Mouse (Mus musculus) large intestine, adult 2 months (tissue): ENCODE measurements around the gene Bst2. TPM values are rescaled to one million over a fixed set of nuclear protein-coding genes. Genes with fewer than 3 reads are reported as not detected.
"Not testable (repeated sequence)": the region's sequence is repeated elsewhere in the genome, so short reads cannot be mapped to it uniquely, and the experiment has no call there.

Experiments used
- DNase-seq: peaks from one replicate; pipeline ENCODE4 v3.0.0-alpha.2; 2012; ENCODE audit warnings: low read depth, low spot score
- WGBS: fragments of 180-500 bp; shearing (Covaris S2); methylation state at CpG from one replicate; pipeline ENCODE4 v1.1.7; 2018; 5-methylcytosine and 5-hydroxymethylcytosine counted together
- polyA plus RNA-seq: library from polyadenylated mRNA; depleted of rRNA; stranded (reverse); fragments of >200 nt; gene quantifications from 2 replicates; pipeline ENCODE4 v1.2.3, GENCODE M21; 2012

Gene Bst2
- polyA plus RNA-seq, 1 experiment = 114 TPM

- no peak for DNase-seq
- WGBS = 89% methylated on average over 5 of the region's 5 CpGs
These were observed 23.5 kb upstream of the Bst2 start for GRCm38 (mm10) chr8:71560765-71561164.

GRCm38 (mm10) chr8:71560071-71560470 lies 22.8 kb upstream of the Bst2 start:
- no peak for DNase-seq
- WGBS = 78% methylated on average over 3 of the region's 3 CpGs

DNA sequence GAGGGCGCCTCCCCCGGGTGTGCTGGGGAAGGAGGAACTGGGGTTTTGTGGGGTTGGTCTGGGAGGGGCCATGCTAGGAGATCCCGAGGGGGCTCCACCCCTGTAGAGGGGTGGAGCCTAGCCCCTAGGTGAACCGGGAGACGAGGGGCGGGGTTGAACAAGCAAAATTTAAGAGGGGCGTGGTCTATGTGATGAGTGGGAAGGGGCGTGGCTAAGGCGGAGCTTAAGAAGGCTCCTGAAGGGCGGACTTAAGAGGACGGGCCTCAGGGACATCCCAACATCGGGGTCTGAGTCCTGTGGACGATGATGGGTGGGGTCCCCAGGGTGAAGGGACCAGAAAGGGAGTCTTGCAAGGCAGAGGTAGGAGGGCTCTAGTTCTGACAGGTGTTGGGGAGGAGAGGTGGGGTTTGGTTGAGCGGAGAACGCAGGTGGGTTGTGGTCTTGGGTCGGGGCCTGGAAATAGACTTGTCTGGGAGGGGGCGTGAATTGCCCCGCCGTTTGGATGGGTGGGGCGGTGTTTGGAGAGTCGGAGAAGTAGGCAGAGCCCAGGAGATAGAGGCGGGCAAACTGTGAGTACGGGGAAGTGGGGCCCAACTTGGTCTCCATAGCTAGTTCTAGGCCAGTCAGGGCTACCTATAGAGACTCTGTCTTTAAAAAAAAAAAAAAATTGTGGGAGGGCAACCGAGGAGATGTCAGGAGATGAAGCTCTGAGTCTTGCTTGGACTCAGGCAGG lies 21.9 kb upstream of the Bst2 start:
- 5% methylated on average over 24 of the region's 24 CpGs for WGBS
- no peak for DNase-seq

- DNase-seq = no peak
- WGBS = 4% methylated on average over 70 of the region's 70 CpGs
These were observed 21.1 kb upstream of the Bst2 start, which contains the start of gene Tmem221 for GRCm38 (mm10) chr8:71558071-71558957. Gene Tmem221 (minus strand): TSS chr8:71558871.

DNA sequence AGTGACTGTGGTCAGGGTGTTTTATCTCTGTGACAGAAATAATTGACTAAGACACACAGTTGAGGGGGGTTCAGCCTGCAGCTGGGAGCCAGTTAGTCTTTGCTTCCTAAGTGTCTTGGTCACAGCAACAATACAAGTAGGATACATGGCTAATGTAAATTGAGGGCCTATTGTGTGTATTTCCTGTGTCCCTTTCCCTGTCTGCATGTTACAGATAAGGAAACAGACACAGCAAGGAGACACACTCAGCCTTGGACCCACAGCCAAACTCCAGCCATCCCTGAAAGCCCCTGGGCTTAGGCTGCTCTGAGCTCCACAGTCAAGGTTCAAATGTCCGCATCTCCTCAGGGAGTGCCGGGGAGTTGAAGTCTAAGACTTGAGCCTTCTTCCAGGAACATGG lies 17.4 kb upstream of the Bst2 start:
- DNase-seq = no peak
- 87% methylated on average over 2 of the region's 2 CpGs for WGBS

- WGBS = 68% methylated on average over 6 of the region's 6 CpGs
- DNase-seq = no peak
These were observed 16.7 kb upstream of the Bst2 start for GRCm38 (mm10) chr8:71554001-71554400.

DNA sequence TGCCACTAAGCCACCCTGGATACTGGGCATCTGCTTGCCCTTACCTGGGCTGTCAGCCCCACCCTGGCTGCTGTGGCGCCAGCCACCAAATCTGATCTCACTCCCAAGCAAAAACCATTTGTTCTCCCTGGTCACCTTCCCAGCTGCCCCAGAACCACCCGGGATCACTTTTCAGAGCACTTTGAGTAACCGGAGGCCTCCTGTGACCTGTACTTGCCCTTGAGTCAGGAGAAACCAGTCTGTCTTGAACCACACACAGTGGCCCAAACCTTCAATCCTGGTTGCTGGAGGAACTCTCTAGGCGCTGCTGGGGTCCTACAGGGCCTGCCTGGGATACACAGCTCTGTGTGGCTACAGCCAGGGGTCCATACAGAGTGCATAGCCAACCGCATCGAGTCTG lies 15.5 kb upstream of the Bst2 start:
- 59% methylated on average over 6 of the region's 6 CpGs for WGBS
- DNase-seq = no peak

- no peak for DNase-seq
- WGBS = 64% methylated on average over 7 of the region's 7 CpGs
These were observed 13.5 kb upstream of the Bst2 start for GRCm38 (mm10) chr8:71550754-71551153.

- WGBS = 93% methylated on average over 7 of the region's 7 CpGs
- DNase-seq = no peak
These were observed 10.3 kb upstream of the Bst2 start for GRCm38 (mm10) chr8:71547590-71547989.

DNA sequence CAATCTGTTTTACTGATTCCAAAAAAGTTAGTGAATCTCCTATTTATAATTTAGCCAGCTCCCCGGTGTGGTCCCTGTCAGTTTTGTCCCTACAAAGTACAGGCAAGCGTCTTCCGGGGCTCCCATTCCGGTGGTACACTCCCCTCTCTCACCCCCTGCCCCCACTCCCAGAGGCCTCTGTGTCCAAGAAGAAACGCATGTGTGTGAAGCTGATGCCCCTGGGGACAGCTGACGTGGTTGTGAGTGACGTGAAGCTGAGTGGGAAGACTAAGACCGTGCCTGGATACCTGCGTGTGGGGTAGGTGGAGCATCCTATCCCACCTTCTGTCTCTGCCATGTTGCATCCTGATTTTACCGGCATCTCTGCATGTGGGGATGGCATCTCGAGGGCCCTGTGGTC lies 7.8 kb upstream of the Bst2 start:
- no peak for DNase-seq
- WGBS = 92% methylated on average over 11 of the region's 11 CpGs

GRCm38 (mm10) chr8:71543755-71544154 lies 6.5 kb upstream of the Bst2 start:
- DNase-seq = no peak
- WGBS = 80% methylated on average over 9 of the region's 9 CpGs

GRCm38 (mm10) chr8:71542632-71543343 lies 5.5 kb upstream of the Bst2 start, which contains the start of gene Mvb12a:
Gene Mvb12a (plus strand): TSS chr8:71542922.
- DNase-seq = peak; percentile 91
- WGBS = under 1% methylated on average over 55 of the region's 55 CpGs

DNA sequence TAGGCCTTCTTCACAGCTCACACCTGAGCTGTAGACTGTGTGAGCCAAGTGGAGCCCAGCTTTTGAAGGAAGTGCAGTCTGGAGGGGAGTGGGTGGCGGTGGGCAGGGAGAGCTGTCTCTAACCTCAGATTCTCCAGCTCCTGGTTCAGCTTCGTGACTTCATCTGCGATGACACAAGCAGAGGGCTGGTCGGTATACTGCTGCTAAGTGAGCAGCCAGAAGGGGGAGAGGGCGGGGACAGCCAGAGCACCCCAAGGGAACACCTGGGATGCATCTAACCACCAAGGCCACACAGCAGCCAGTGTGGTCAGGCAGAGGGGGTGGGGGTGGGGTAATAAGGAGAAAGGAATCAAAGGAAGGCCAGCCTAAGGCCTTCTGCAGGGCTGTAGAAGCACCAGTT lies 1.6 kb downstream of the Bst2 start:
- no peak for DNase-seq
- 73% methylated on average over 5 of the region's 5 CpGs for WGBS

- WGBS = 63% methylated on average over 3 of the region's 3 CpGs
- no peak for DNase-seq
These were observed 2.9 kb downstream of the Bst2 start for GRCm38 (mm10) chr8:71534263-71534810.

DNA sequence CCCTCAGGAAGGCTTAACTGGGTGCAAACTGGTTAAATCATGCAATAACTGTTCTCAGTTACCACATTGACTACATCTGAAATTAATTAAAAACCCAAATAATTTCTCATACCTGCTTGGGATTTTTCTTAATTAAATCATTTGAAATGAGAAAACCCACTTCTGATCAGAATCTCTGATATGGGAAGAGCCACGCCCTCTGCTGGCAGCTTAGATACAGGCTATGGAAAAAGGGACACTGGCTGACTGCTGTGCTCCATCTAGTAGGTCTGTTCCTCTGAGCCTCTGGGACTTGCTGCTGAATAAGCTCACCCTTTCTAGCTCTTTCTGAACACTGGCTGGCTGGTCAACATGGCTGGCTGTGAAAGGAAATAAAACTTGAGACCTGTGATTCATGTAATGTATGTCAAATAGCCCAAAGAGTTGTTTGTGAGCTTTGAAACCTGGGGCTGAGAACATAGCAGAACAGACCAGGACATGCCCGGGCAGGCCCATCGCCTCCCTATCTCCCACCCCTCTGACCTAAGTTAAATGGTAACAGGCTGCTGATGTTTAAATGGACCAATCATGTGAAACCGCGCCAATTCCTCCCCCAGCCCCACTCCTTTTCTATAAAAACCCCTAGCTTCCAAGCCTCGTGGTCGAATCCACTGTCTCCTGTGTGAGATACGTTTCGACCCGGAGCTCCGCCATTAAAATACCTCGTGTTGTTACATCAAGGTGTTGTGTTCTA lies 6.4 kb downstream of the Bst2 start:
- DNase-seq = not testable (repeated sequence)
- WGBS = 71% methylated on average over 8 of the region's 12 CpGs

GRCm38 (mm10) chr8:71528362-71529073 lies 8.7 kb downstream of the Bst2 start:
- 65% methylated on average over 11 of the region's 11 CpGs for WGBS
- DNase-seq = no peak

- no peak for DNase-seq
- 58% methylated on average over 3 of the region's 3 CpGs for whole genome bisulfite sequencing
These were observed 9.9 kb downstream of the Bst2 start for GRCm38 (mm10) chr8:71527162-71527870.

- DNase-seq = no peak
- 39% methylated on average over 6 of the region's 6 CpGs for WGBS
These were observed 11.0 kb downstream of the Bst2 start for GRCm38 (mm10) chr8:71526272-71526671.
